Mouse (Mus musculus) stomach, postnatal 0 days (tissue): ENCODE data around the gene Prkg1.

Source experiments
- CTCF ChIP-seq: IDR thresholded peaks from 2 replicates; pipeline ENCODE4 v1.5.1; 2016; ENCODE audit warnings: antibody characterized with exemption, low read depth, mild to moderate bottlenecking, moderate library complexity
- EP300 ChIP-seq: optimal IDR thresholded peaks from 2 replicates; pipeline ENCODE3; 2016; ENCODE audit warnings: antibody characterized with exemption

DNA sequence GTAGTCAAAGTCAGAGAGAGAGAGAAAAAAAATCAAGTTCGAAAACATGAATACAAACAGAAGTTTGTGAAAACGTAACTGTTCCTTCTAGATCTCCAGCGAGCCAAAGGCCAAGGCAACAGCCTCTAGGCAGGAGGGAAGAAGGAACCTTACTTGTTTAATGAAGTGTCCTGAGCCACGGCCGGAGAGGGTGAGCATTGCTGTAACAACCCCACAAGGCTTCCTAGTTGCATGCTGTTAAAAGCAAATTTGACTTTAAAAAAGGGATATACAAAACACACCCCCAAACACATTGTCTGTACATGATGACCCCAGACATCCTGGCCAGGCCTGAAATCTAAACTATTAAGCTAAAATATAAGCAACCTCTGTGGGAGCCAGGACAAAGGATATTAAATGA lies 403.3 kb downstream of the Prkg1 start:
- TF ChIP-seq CTCF (no peak), EP300 (no peak)
